Mouse (Mus musculus): Measurements from ENCODE around the gene Tpo.

Gene Tpo

GRCm38 (mm10) chr12:30132524-30132923 lies at the start of gene Tpo:
Tpo (minus strand) TSS chr12:30132624.
- DNase-seq (ENCODE audit: low spot score in 2 of 2) = no peak

GRCm38 (mm10) chr12:30181721-30182120 lies 49.3 kb upstream of the Tpo start:
- no peak for DNase-seq (ENCODE audit: low spot score in 2 of 2)

- DNase-seq (ENCODE audit: low spot score in 2 of 2) = no peak
Measured at GRCm38 (mm10) chr12:30179623-30180022, 47.2 kb upstream of the Tpo start.

GRCm38 (mm10) chr12:30177966-30178365 lies 45.5 kb upstream of the Tpo start:
- no peak for DNase-seq (ENCODE audit: low spot score in 2 of 2)

GRCm38 (mm10) chr12:30177529-30177928 lies 45.1 kb upstream of the Tpo start:
- no peak for DNase-seq (ENCODE audit: low spot score in 2 of 2)

GRCm38 (mm10) chr12:30168491-30168890 lies 36.1 kb upstream of the Tpo start:
- peak in 1 of 2 experiments; percentile 11 for DNase-seq (ENCODE audit: low spot score in 2 of 2)

- no peak for DNase-seq (ENCODE audit: low spot score in 2 of 2)
Measured at GRCm38 (mm10) chr12:30164538-30164937, 32.1 kb upstream of the Tpo start.

GRCm38 (mm10) chr12:30164005-30164404 lies 31.6 kb upstream of the Tpo start:
- DNase-seq (ENCODE audit: low spot score in 2 of 2) = no peak

GRCm38 (mm10) chr12:30161731-30162406 lies 29.4 kb upstream of the Tpo start:
- no peak for DNase-seq (ENCODE audit: low spot score in 2 of 2)

GRCm38 (mm10) chr12:30160475-30160874 lies 28.1 kb upstream of the Tpo start:
- peak; percentile 21 to 36 for DNase-seq (ENCODE audit: low spot score in 2 of 2)

GRCm38 (mm10) chr12:30159788-30160187 lies 27.4 kb upstream of the Tpo start:
- DNase-seq (ENCODE audit: low spot score in 2 of 2) = no peak

GRCm38 (mm10) chr12:30154079-30154673 lies 21.8 kb upstream of the Tpo start:
- DNase-seq (ENCODE audit: low spot score in 2 of 2) = no peak

- peak in 1 of 2 experiments; percentile 13 for DNase-seq (ENCODE audit: low spot score in 2 of 2)
Measured at GRCm38 (mm10) chr12:30142085-30142484, 9.7 kb upstream of the Tpo start.

- DNase-seq (ENCODE audit: low spot score in 2 of 2) = no peak
Measured at GRCm38 (mm10) chr12:30129411-30129716, 3.1 kb downstream of the Tpo start.

GRCm38 (mm10) chr12:30128561-30129410 lies 3.6 kb downstream of the Tpo start:
- DNase-seq (ENCODE audit: low spot score in 2 of 2) = peak; percentile 50 to 58

GRCm38 (mm10) chr12:30122347-30122746 lies 10.1 kb downstream of the Tpo start:
- no peak for DNase-seq (ENCODE audit: low spot score in 2 of 2)

- no peak for DNase-seq (ENCODE audit: low spot score in 2 of 2)
Measured at GRCm38 (mm10) chr12:30112271-30112670, 20.2 kb downstream of the Tpo start.

GRCm38 (mm10) chr12:30109646-30110605 lies 22.5 kb downstream of the Tpo start:
- no peak for DNase-seq (ENCODE audit: low spot score in 2 of 2)

GRCm38 (mm10) chr12:30102891-30103565 lies 29.4 kb downstream of the Tpo start:
- DNase-seq (ENCODE audit: low spot score in 2 of 2) = no peak

GRCm38 (mm10) chr12:30092081-30092480 lies 40.3 kb downstream of the Tpo start:
- DNase-seq (ENCODE audit: low spot score in 2 of 2) = peak; percentile 15 to 44

GRCm38 (mm10) chr12:30083971-30084370 lies 48.5 kb downstream of the Tpo start:
- no peak for DNase-seq (ENCODE audit: low spot score in 2 of 2)

All from heart, adult 9 months (tissue).